Comparison of ENCODE assay signal across 26 mouse cellular contexts in the genomic region with DNA sequence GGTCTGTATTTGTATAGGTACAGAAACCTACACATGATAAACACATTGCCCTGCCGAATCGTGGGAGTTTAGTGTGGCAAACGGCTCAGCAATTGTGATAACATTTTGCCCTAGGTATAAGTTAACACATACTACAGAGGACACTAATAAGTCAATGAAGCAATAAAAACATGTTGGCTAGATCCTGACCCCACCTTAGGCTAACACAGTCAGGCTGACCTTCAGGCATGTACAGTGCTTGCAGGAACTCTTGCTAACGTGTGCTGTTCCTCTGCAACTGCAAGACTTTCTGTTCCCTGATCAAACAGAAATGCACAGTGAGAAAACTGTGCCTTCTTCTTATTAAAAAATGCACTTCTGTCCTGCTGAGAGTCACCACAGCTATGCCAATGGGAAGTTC. TPM values are rescaled to one million over a fixed set of nuclear protein-coding genes. Genes with fewer than 3 reads are reported as not detected.
"Had no signal": no experiment of that assay in that cellular context is flagged by ENCODE, and none has a peak within 500 bp of the region (broad histone marks: within the 10 kb centered on the region; RNA-seq: fewer than 3 reads in every experiment).

No protein-coding gene starts in this region.

- DNase-seq: kidney, adult 9 months; kidney, postnatal 14 days; kidney, postnatal 4 days; layer of hippocampus, adult 9-11 months; liver, embryonic 13.5 days; lung, adult 2 months; lung, postnatal 14 days; midbrain, embryonic 14.5 days; thymus, postnatal 25 days had no signal

- H3K4me3 ChIP-seq: layer of hippocampus, adult 2 months; liver, embryonic 13.5 days had no signal

- H3K27me3 ChIP-seq: liver, embryonic 13.5 days had no signal

- H3K9me3 ChIP-seq: liver, embryonic 13.5 days had no signal

- H3K4me2 ChIP-seq: liver, embryonic 13.5 days; midbrain, embryonic 11.5 days had no signal

- H3K9ac ChIP-seq: liver, embryonic 13.5 days had no signal

- H3K27ac ChIP-seq: layer of hippocampus, adult 2 months; liver, embryonic 13.5 days had no signal

- H3K4me1 ChIP-seq: liver, embryonic 13.5 days had no signal

- H3K36me3 ChIP-seq: liver, embryonic 13.5 days had no signal

RNA-seq across cellular contexts. Expression of gene Oas1d, which starts 9.6 kb away (rescaled TPM):
- total RNA-seq: layer of hippocampus, adult 2 months; layer of hippocampus, postnatal 25 days; left cerebral cortex, adult 18-20 months; left cerebral cortex, postnatal 25 days; liver, adult 2 months; megakaryocyte progenitor cell, adult 5-6 weeks; megakaryocyte-erythroid progenitor cell, adult 5-6 weeks had no signal
- polyA plus RNA-seq: kidney, embryonic 16.5 days; limb, embryonic 11.5 days; limb, embryonic 14.5 days; liver, adult 2 months; liver, embryonic 13.5 days; liver, embryonic 16.5 days; lung, adult 2 months; lung, embryonic 16.5 days; midbrain, embryonic 11.5 days; midbrain, embryonic 14.5 days; neural tube, embryonic 11.5 days; neural tube, embryonic 14.5 days; stomach, embryonic 14.5 days; urinary bladder, adult 2 months had no signal

RNA-seq across cellular contexts. Expression of gene Oas1g, which starts 36.6 kb away (rescaled TPM):
- total RNA-seq: layer of hippocampus, adult 2 months; layer of hippocampus, postnatal 25 days; left cerebral cortex, adult 18-20 months; megakaryocyte-erythroid progenitor cell, adult 5-6 weeks had no signal
- polyA plus RNA-seq: limb, embryonic 11.5 days; neural tube, embryonic 11.5 days; neural tube, embryonic 14.5 days had no signal
